In genomic region chr19:45054892-45055690, GRCm38 (mm10) we compare ENCODE assay signal across 19 mouse cellular contexts. TPM values are rescaled to one million over a fixed set of nuclear protein-coding genes. Genes with fewer than 3 reads are reported as not detected.
DNase-seq lines count a peak whose midpoint lies in the region; ATAC-seq and TF ChIP-seq lines count a peak whose summit lies in the region.
"Had no signal": no experiment of that assay in that cellular context is flagged by ENCODE, and none has a peak within 500 bp of the region (broad histone marks: within the 10 kb centered on the region; RNA-seq: fewer than 3 reads in every experiment).

No protein-coding gene starts in this region.

- intact Hi-C loops in left cerebral cortex, adult 2 months (cut with DNase I) = no loop called here
- intact Hi-C loops in left cerebral cortex, postnatal 10 days (cut with DNase I) = no loop called here

- no peak for ATAC-seq in embryonic facial prominence, embryonic 15.5 days (ENCODE audit: insufficient number of reproducible peaks, low FRiP score, low TSS enrichment, low read depth)
- no peak for ATAC-seq in intestine, embryonic 15.5 days
- ATAC-seq: activated CD4-positive, CD25-positive, alpha-beta regulatory T cell, adult 4 months; forebrain, embryonic 13.5 days had no signal

- H3K4me2 ChIP-seq in embryonic facial prominence, embryonic 15.5 days (replicated peaks) = no peak overlapping the region
- H3K4me2 ChIP-seq in intestine, embryonic 15.5 days (replicated peaks) = no peak overlapping the region
- H3K4me2 ChIP-seq: forebrain, embryonic 13.5 days; heart, embryonic 11.5 days; lung, embryonic 14.5 days had no signal

- 71% methylated on average over 6 of the region's 6 CpGs for WGBS in embryonic facial prominence, embryonic 15.5 days
- WGBS in intestine, embryonic 15.5 days = 81% methylated on average over 6 of the region's 6 CpGs

- no peaks in the 10 kb centered on the region for H3K9me3 ChIP-seq in embryonic facial prominence, embryonic 15.5 days (replicated peaks)
- no peaks in the 10 kb centered on the region for H3K9me3 ChIP-seq in intestine, embryonic 15.5 days
- H3K9me3 ChIP-seq: forebrain, embryonic 13.5 days had no signal

- TF ChIP-seq CTCF in left cerebral cortex, adult 2 months (IDR thresholded peaks at IDR 0.05) = no peak

- H3K4me1 ChIP-seq in embryonic facial prominence, embryonic 15.5 days = peaks cover 36% of the 10 kb centered on the region
- H3K4me1 ChIP-seq in intestine, embryonic 15.5 days (replicated peaks) = peaks cover 11% of the 10 kb centered on the region; the same call in 1 of the 2 replicates

- DNase-seq in adrenal gland, postnatal 10 days = peak; percentile 33
- no peak for DNase-seq in adrenal gland, postnatal 25 days
- DNase-seq in left cerebral cortex, adult 2 months (ENCODE audit: extremely low spot score in 1 of 2, low spot score in 2 of 2) = peak in 1 of 2 experiments; percentile 38
- no peak for DNase-seq in left cerebral cortex, postnatal 10 days (ENCODE audit: extremely low spot score in 1 of 2, low spot score in 2 of 2)
- DNase-seq in 416B (ENCODE audit: low read depth) = peak; percentile 77
- DNase-seq in retina, postnatal 1 day = no peak
- DNase-seq: cerebellum, adult 9-11 months; gastrocnemius, postnatal 25 days; heart, postnatal 4 days; kidney, postnatal 14 days; lung, embryonic 14.5 days had no signal

- H3K27ac ChIP-seq in left cerebral cortex, adult 2 months = peak overlapping the region; percentile 84
- H3K27ac ChIP-seq in embryonic facial prominence, embryonic 15.5 days (replicated peaks) = peak overlapping the region; percentile 65
- no peak overlapping the region for H3K27ac ChIP-seq in intestine, embryonic 15.5 days

- no peak overlapping the region for H3K9ac ChIP-seq in embryonic facial prominence, embryonic 15.5 days
- H3K9ac ChIP-seq in intestine, embryonic 15.5 days = no peak overlapping the region
- H3K9ac ChIP-seq: forebrain, embryonic 13.5 days; lung, embryonic 14.5 days had no signal

- peaks cover 30% of the 10 kb centered on the region for H3K36me3 ChIP-seq in embryonic facial prominence, embryonic 15.5 days
- H3K36me3 ChIP-seq in intestine, embryonic 15.5 days = 0 out of 2 replicates have a peak, but pooled peaks cover 2% of the 10 kb centered on the region

- no peak overlapping the region for H3K4me3 ChIP-seq in left cerebral cortex, adult 2 months
- no peak overlapping the region for H3K4me3 ChIP-seq in embryonic facial prominence, embryonic 15.5 days (replicated peaks)
- H3K4me3 ChIP-seq in intestine, embryonic 15.5 days (replicated peaks) = no peak overlapping the region
- H3K4me3 ChIP-seq: forebrain, embryonic 13.5 days had no signal

- H3K27me3 ChIP-seq in embryonic facial prominence, embryonic 15.5 days = no peaks in the 10 kb centered on the region
- no peaks in the 10 kb centered on the region for H3K27me3 ChIP-seq in intestine, embryonic 15.5 days (replicated peaks)
- H3K27me3 ChIP-seq: forebrain, embryonic 13.5 days had no signal

RNA-seq across cellular contexts. Expression of gene Sfxn3, which starts 7.8 kb away (rescaled TPM):
- total RNA-seq in adrenal gland, postnatal 10 days (2021) = 10 to 100 TPM; 39.3 to 51.5 TPM
- 49.3 and 65.0 TPM in 2 replicates for total RNA-seq in adrenal gland, postnatal 25 days (2021)
- 100 to 1,000 TPM; 120 to 125 TPM for total RNA-seq in left cerebral cortex, adult 2 months (2021)
- total RNA-seq in left cerebral cortex, postnatal 10 days (2021) = 100 to 1,000 TPM; 116 to 122 TPM
- polyA plus RNA-seq in embryonic facial prominence, embryonic 15.5 days (2015; fragmentation: Nextera tagmentation; extraction: Ambion mirVana) = 37.4 and 41.3 TPM in 2 replicates
- 19.0 and 19.4 TPM in 2 replicates for polyA plus RNA-seq in intestine, embryonic 15.5 days (2015; fragmentation: Nextera tagmentation; extraction: Ambion mirVana)

RNA-seq across cellular contexts. Expression of gene Pdzd7, which starts 9.6 kb away (rescaled TPM):
- total RNA-seq in adrenal gland, postnatal 10 days (2021) = under 1 TPM; 0.21 to 0.48 TPM
- 0.52 TPM in 1 of 2 replicates, not detected in the other for total RNA-seq in adrenal gland, postnatal 25 days (2021)
- total RNA-seq in left cerebral cortex, adult 2 months (2021) = 1 to 10 TPM; 5.2 to 6.1 TPM
- 1 to 10 TPM; 4.1 to 4.7 TPM for total RNA-seq in left cerebral cortex, postnatal 10 days (2021)
- 0.68 and 0.75 TPM in 2 replicates for polyA plus RNA-seq in embryonic facial prominence, embryonic 15.5 days (2015; fragmentation: Nextera tagmentation; extraction: Ambion mirVana)
- polyA plus RNA-seq in intestine, embryonic 15.5 days (2015; fragmentation: Nextera tagmentation; extraction: Ambion mirVana) = 0.40 and 0.43 TPM in 2 replicates
- total RNA-seq: heart, postnatal 4 days; liver, adult 2 months; megakaryocyte-erythroid progenitor cell, adult 5-6 weeks; monocyte, adult 5-6 weeks had no signal
- polyA plus RNA-seq: heart, embryonic 11.5 days had no signal

RNA-seq across cellular contexts. Expression of gene Kazald1, which starts 19.9 kb away (rescaled TPM):
- 1 to 10 TPM; 8.2 to 9.2 TPM for total RNA-seq in adrenal gland, postnatal 10 days (2021)
- total RNA-seq in adrenal gland, postnatal 25 days (2021) = 3.9 and 5.6 TPM in 2 replicates
- 1 to 10 TPM; 4.3 to 5.5 TPM for total RNA-seq in left cerebral cortex, adult 2 months (2021)
- total RNA-seq in left cerebral cortex, postnatal 10 days (2021) = 1 to 10 TPM; 1.6 to 2.0 TPM
- polyA plus RNA-seq in embryonic facial prominence, embryonic 15.5 days (2015; fragmentation: Nextera tagmentation; extraction: Ambion mirVana) = 58.2 and 59.1 TPM in 2 replicates
- 1.5 and 1.8 TPM in 2 replicates for polyA plus RNA-seq in intestine, embryonic 15.5 days (2015; fragmentation: Nextera tagmentation; extraction: Ambion mirVana)

RNA-seq across cellular contexts. Expression of gene Lzts2, which starts 40.9 kb away (rescaled TPM):
- total RNA-seq in adrenal gland, postnatal 10 days (2021) = 10 to 100 TPM; 63.1 to 77.8 TPM
- 83.2 and 101 TPM in 2 replicates for total RNA-seq in adrenal gland, postnatal 25 days (2021)
- total RNA-seq in left cerebral cortex, adult 2 months (2021) = 10 to 100 TPM; 36.5 to 39.1 TPM
- total RNA-seq in left cerebral cortex, postnatal 10 days (2021) = 10 to 100 TPM; 24.5 to 25.6 TPM
- 75.8 and 80.5 TPM in 2 replicates for polyA plus RNA-seq in embryonic facial prominence, embryonic 15.5 days (2015; fragmentation: Nextera tagmentation; extraction: Ambion mirVana)
- polyA plus RNA-seq in intestine, embryonic 15.5 days (2015; fragmentation: Nextera tagmentation; extraction: Ambion mirVana) = 56.9 and 63.2 TPM in 2 replicates
- total RNA-seq: monocyte, adult 5-6 weeks had no signal

RNA-seq across cellular contexts. Expression of gene Mrpl43, which starts 48.8 kb away (rescaled TPM):
- 10 to 100 TPM; 50.0 to 58.3 TPM for total RNA-seq in adrenal gland, postnatal 10 days (2021)
- 47.9 and 53.7 TPM in 2 replicates for total RNA-seq in adrenal gland, postnatal 25 days (2021)
- total RNA-seq in left cerebral cortex, adult 2 months (2021) = 10 to 100 TPM; 40.9 to 41.8 TPM
- 10 to 100 TPM; 48.1 to 50.1 TPM for total RNA-seq in left cerebral cortex, postnatal 10 days (2021)
- polyA plus RNA-seq in embryonic facial prominence, embryonic 15.5 days (2015; fragmentation: Nextera tagmentation; extraction: Ambion mirVana) = 73.1 and 77.3 TPM in 2 replicates
- polyA plus RNA-seq in intestine, embryonic 15.5 days (2015; fragmentation: Nextera tagmentation; extraction: Ambion mirVana) = 73.8 and 76.7 TPM in 2 replicates

Comparison
In these comparisons a context has a peak if more than half of its experiments do, and no peak if none do; other contexts are left out.
1. DNase-seq: peak in adrenal gland, postnatal 10 days (single experiment) and 416B (single experiment); none in adrenal gland, postnatal 25 days (single experiment), left cerebral cortex, postnatal 10 days (0 of 2) and retina, postnatal 1 day (single experiment).